Mouse (Mus musculus) liver, postnatal 0 days (tissue): ENCODE data around the gene Clpx.
A peak's percentile ranks its signal among the peaks of the same experiment; 100 is the strongest.

ENCODE experiments used
- CTCF ChIP-seq: sonication (generic); IDR thresholded peaks from 2 replicates; pipeline ENCODE4 v1.5.1; 2016; ENCODE audit warnings: antibody characterized with exemption, low read depth
- EP300 ChIP-seq: IDR thresholded peaks from 2 replicates; pipeline ENCODE4 v1.6.1; 2016; ENCODE audit warnings: antibody characterized with exemption, low read depth, mild to moderate bottlenecking

DNA sequence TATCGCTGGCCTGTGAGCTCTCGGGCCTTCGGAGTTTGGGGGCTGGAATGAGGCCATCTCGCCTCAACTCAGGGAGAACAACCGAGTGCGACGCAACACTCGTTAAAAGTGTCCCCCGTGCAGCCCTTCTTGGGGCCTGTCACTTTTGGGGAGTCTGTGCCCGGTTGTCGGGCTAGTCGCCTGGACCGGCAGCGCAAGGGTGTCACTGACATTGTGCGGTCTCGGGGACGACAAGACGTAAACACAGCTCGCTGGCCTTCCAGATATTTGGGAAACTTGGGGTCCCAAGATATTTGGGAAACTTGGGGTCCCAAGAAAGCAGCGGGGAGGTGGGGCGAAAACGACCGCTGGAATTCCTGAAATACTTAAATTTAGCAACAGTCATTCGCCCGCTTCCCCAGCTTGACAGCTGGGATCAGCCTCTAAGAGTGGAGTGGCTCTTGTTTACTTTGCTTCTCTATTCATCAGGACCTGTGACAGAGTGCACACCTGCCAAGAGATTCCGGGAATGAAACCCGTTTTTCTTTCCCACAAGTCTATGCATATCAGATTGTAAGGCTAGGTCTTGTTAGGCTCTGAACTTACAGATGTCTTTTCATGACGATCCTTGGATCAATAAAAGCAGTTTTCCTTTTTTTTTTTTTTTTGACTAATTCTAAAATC, 787 bp downstream of the Clpx start:
- no peak for TF ChIP-seq CTCF
- 0 out of 2 replicates have a peak, but pooled peaks have one; percentile 6 for TF ChIP-seq EP300
